Mouse (Mus musculus) embryonic fibroblast, embryonic 13.5 days (primary cell): ENCODE results near the gene Pacrg.

ENCODE experiments used
- CTCF ChIP-seq: IDR thresholded peaks from 2 replicates; pipeline ENCODE4 v1.5.1; 2011; ENCODE audit warnings: mild to moderate bottlenecking, control low read depth, low read length, moderate library complexity, borderline replicate concordance; ENCODE audit not compliant: insufficient read depth
- POLR2A ChIP-seq: IDR thresholded peaks from 2 replicates; pipeline ENCODE4 v1.6.1; 2011; ENCODE audit warnings: low read depth, mild to moderate bottlenecking, control low read depth, low read length, moderate library complexity

DNA sequence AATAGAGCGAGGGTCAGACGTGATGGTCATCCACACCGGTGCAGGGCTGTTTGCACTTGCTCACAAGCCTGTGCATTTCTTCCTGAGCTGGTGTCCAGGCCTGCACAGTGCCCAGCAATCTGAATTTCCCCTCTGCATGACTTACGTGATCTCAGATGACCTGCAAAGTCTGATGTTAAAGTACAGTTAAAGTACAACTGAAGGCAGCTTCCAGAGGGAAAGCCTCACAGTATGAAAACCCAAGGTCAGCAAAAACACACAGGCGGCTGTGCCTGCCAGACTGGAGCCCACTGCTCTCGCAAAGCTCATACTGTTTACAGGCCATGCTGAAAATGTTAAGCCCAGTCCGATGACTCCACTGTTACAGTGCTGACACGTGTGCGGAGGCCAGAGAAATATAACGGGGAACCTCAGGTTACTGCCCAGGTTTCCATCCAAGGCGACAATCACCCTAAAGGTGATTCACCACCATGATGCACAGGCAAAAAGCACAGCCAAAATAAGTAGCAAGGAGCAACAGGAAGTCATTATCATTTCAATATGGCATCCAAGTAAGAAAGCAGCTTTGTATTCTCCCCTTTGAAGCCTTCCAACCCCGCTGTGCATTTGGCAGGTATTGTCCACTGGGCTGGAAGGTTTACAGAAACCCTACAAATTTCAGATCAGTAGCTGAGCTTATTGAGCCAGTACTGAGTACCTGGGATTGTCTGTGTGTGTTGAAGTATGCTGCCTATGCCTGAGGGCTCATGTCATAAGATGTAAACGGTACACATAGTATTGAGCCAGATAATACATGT is 213.6 kb downstream of the Pacrg start:
- TF ChIP-seq CTCF: no peak
- TF ChIP-seq POLR2A: no peak
